Mouse (Mus musculus) MEL (cell line): ENCODE measurements around the gene Fbxl19. TPM values are rescaled to one million over a fixed set of nuclear protein-coding genes. Genes with fewer than 3 reads are reported as not detected.

Experiments
- DNase-seq: peaks from one replicate; pipeline ENCODE4 v3.0.0; 2011; ENCODE audit warnings: low read depth, low spot score
- H3K27ac ChIP-seq: 2 replicates; pipeline ENCODE4 v1.5.1; 2012; ENCODE audit warnings: low read depth, mild to moderate bottlenecking, control low read depth, low read length, moderate library complexity; ENCODE audit not compliant: control insufficient read depth
- H3K27me3 ChIP-seq, 2 experiments: fragments of 150-350 bp in 1 of 2; sonication (generic) in 1 of 2; 2 replicates each; pipeline ENCODE4 v1.6.1; 2012; ENCODE audit warnings: low read length in 2 of 2, mild to moderate bottlenecking in 2 of 2, improper control_type of control experiment in 1 of 2, moderate library complexity in 1 of 2; ENCODE audit not compliant: insufficient read depth in 2 of 2, control insufficient read depth in 1 of 2
- H3K36me3 ChIP-seq, 2 experiments: 2 replicates each; pipeline ENCODE4 v1.6.1; 2012 to 2014; ENCODE audit warnings: low read length in 2 of 2, improper control_type of control experiment in 1 of 2, inconsistent platforms in 1 of 2, mild to moderate bottlenecking in 1 of 2; ENCODE audit not compliant: insufficient read depth in 2 of 2, control insufficient read depth in 1 of 2
- H3K4me1 ChIP-seq, 2 experiments: fragments of 150-350 bp in 1 of 2; sonication (generic) in 1 of 2; 2 replicates each; pipeline ENCODE4 v1.6.1; 2012; ENCODE audit warnings: low read length in 2 of 2, improper control_type of control experiment in 1 of 2, mild to moderate bottlenecking in 1 of 2; ENCODE audit not compliant: insufficient read depth in 2 of 2, control insufficient read depth in 1 of 2
- H3K4me3 ChIP-seq, 2 experiments: fragments of 150-350 bp in 1 of 2; sonication (generic) in 1 of 2; 2 replicates each; pipeline ENCODE4 v1.5.1; 2012; ENCODE audit warnings: low read depth in 2 of 2, low read length in 2 of 2, mild to moderate bottlenecking in 2 of 2, moderate library complexity in 2 of 2, control low read depth in 1 of 2, improper control_type of control experiment in 1 of 2; ENCODE audit not compliant: control insufficient read depth in 1 of 2, insufficient read depth in 1 of 2
- H3K79me2 ChIP-seq: 2 replicates; pipeline ENCODE4 v1.6.1; 2012; ENCODE audit warnings: mild to moderate bottlenecking, low read length, moderate library complexity; ENCODE audit not compliant: control insufficient read depth, poor library complexity, insufficient read depth
- H3K9ac ChIP-seq: 2 replicates; pipeline ENCODE4 v1.6.1; 2012; ENCODE audit warnings: low read depth, mild to moderate bottlenecking, control low read depth, low read length, moderate library complexity; ENCODE audit not compliant: control insufficient read depth, poor library complexity, severe bottlenecking
- H3K9me3 ChIP-seq: fragments of 150-350 bp; sonication (generic); replicated peaks from 2 replicates; pipeline ENCODE4 v1.6.1; 2012; ENCODE audit warnings: mild to moderate bottlenecking, low read length, improper control_type of control experiment, moderate library complexity; ENCODE audit not compliant: insufficient read depth
- BHLHE40 ChIP-seq: IDR thresholded peaks from 2 replicates; pipeline ENCODE4 v1.6.1; 2012; ENCODE audit warnings: low read depth, mild to moderate bottlenecking, inconsistent platforms, low read length, improper control_type of control experiment, borderline replicate concordance
- CHD2 ChIP-seq: IDR thresholded peaks from 2 replicates; pipeline ENCODE4 v1.6.1; 2011; ENCODE audit warnings: low read length, improper control_type of control experiment
- CTCF ChIP-seq, 3 experiments: IDR thresholded peaks in 2 of 3; conservative IDR thresholded peaks in 1 of 3; 2 replicates each; pipeline ENCODE4 v1.5.1; 2011 to 2012; ENCODE audit warnings: low read length in 3 of 3, low read depth in 2 of 3, mild to moderate bottlenecking in 2 of 3, improper control_type of control experiment in 1 of 3, inconsistent platforms in 1 of 3, mixed read lengths in 1 of 3, moderate library complexity in 1 of 3; ENCODE audit not compliant: control insufficient read depth in 1 of 3, insufficient read depth in 1 of 3, poor library complexity in 1 of 3, severe bottlenecking in 1 of 3
- ELF1 ChIP-seq: IDR thresholded peaks from 2 replicates; pipeline ENCODE4 v1.6.1; 2014; ENCODE audit warnings: low read depth, mild to moderate bottlenecking, inconsistent platforms, low read length, improper control_type of control experiment, moderate library complexity
- GATA1 ChIP-seq: IDR thresholded peaks from 2 replicates; pipeline ENCODE4 v1.6.1; 2011; ENCODE audit warnings: low read depth, low read length, improper control_type of control experiment
- HCFC1 ChIP-seq: IDR thresholded peaks from 2 replicates; pipeline ENCODE4 v1.6.1; 2012; ENCODE audit warnings: low read depth, mild to moderate bottlenecking, inconsistent platforms, low read length, improper control_type of control experiment, moderate library complexity
- KAT2A ChIP-seq: conservative IDR thresholded peaks from 2 replicates; pipeline ENCODE4 v1.6.1; 2012; ENCODE audit warnings: low read depth, low read length, improper control_type of control experiment, inconsistent platforms
- MAFK ChIP-seq: IDR thresholded peaks from 2 replicates; pipeline ENCODE4 v1.6.1; 2011; ENCODE audit warnings: low read depth, mild to moderate bottlenecking, low read length, improper control_type of control experiment, borderline replicate concordance
- MAX ChIP-seq: IDR thresholded peaks from 2 replicates; pipeline ENCODE4 v1.6.1; 2011; ENCODE audit warnings: low read length, improper control_type of control experiment
- MAZ ChIP-seq: IDR thresholded peaks from 2 replicates; pipeline ENCODE4 v1.6.1; 2012; ENCODE audit warnings: low read depth, mild to moderate bottlenecking, inconsistent platforms, low read length, improper control_type of control experiment
- MEF2A ChIP-seq: IDR thresholded peaks from 2 replicates; pipeline ENCODE4 v1.6.1; 2014; ENCODE audit warnings: low read depth, mild to moderate bottlenecking, inconsistent platforms, low read length, improper control_type of control experiment; ENCODE audit not compliant: poor library complexity, insufficient replicate concordance, severe bottlenecking; ENCODE audit errors: extremely low read depth
- MXI1 ChIP-seq: IDR thresholded peaks from 2 replicates; pipeline ENCODE4 v1.6.1; 2011; ENCODE audit warnings: mild to moderate bottlenecking, low read depth, low read length, improper control_type of control experiment
- POLR2A ChIP-seq, 2 experiments: IDR thresholded peaks; 2 replicates each; pipeline ENCODE4 v1.6.1; 2011 to 2012; ENCODE audit warnings: low read length in 2 of 2, mild to moderate bottlenecking in 2 of 2, control low read depth in 1 of 2, improper control_type of control experiment in 1 of 2, low read depth in 1 of 2, moderate library complexity in 1 of 2; ENCODE audit not compliant: control insufficient read depth in 1 of 2, insufficient read depth in 1 of 2, poor library complexity in 1 of 2
- POLR2AphosphoS5 ChIP-seq: IDR thresholded peaks from 2 replicates; pipeline ENCODE4 v1.6.1; 2012; ENCODE audit warnings: low read depth, borderline replicate concordance, mild to moderate bottlenecking, inconsistent platforms, low read length, moderate library complexity, mixed read lengths
- RAD21 ChIP-seq: IDR thresholded peaks from 2 replicates; pipeline ENCODE4 v1.6.1; 2011; ENCODE audit warnings: mild to moderate bottlenecking, low read depth, low read length, improper control_type of control experiment
- RCOR1 ChIP-seq: IDR thresholded peaks from 2 replicates; pipeline ENCODE4 v1.6.1; 2012; ENCODE audit warnings: low read depth, mild to moderate bottlenecking, inconsistent platforms, low read length, improper control_type of control experiment
- SIN3A ChIP-seq: IDR thresholded peaks from 2 replicates; pipeline ENCODE4 v1.6.1; 2012; ENCODE audit warnings: low read length, improper control_type of control experiment, inconsistent platforms
- SMC3 ChIP-seq: IDR thresholded peaks from 2 replicates; pipeline ENCODE4 v1.6.1; 2011; ENCODE audit warnings: low read depth, low read length, improper control_type of control experiment
- USF2 ChIP-seq, 2 experiments: IDR thresholded peaks; 2 replicates each; pipeline ENCODE4 v1.6.1; 2011 to 2012; ENCODE audit warnings: improper control_type of control experiment in 2 of 2, low read length in 2 of 2, borderline replicate concordance in 1 of 2, inconsistent platforms in 1 of 2, low read depth in 1 of 2, mild to moderate bottlenecking in 1 of 2; ENCODE audit not compliant: insufficient read depth in 1 of 2
- ZC3H11A ChIP-seq: IDR thresholded peaks from 2 replicates; pipeline ENCODE4 v1.6.1; 2012; ENCODE audit warnings: low read depth, mild to moderate bottlenecking, inconsistent platforms, low read length, improper control_type of control experiment
- ZMIZ1 ChIP-seq: IDR thresholded peaks from 2 replicates; pipeline ENCODE4 v1.6.1; 2012; ENCODE audit warnings: low read depth, mild to moderate bottlenecking, inconsistent platforms, low read length, improper control_type of control experiment, moderate library complexity
- ZNF384 ChIP-seq: IDR thresholded peaks from 2 replicates; pipeline ENCODE4 v1.6.1; 2012; ENCODE audit warnings: low read depth, mild to moderate bottlenecking, inconsistent platforms, low read length, improper control_type of control experiment
- polyA plus RNA-seq, 2 experiments: library from polyadenylated mRNA; stranded (reverse) in 1 of 2; unstranded in 1 of 2; fragments of >175 nt in 1 of 2; fragments of >200 nt in 1 of 2; gene quantifications; 2 replicates each; pipeline versions ENCODE4 v1.2.1 to v1.2.4; 2012; ENCODE audit warnings: low replicate concordance in 2 of 2, low read depth in 1 of 2; ENCODE audit not compliant: insufficient read length in 2 of 2, insufficient read depth in 1 of 2, missing spikeins in 1 of 2
- total RNA-seq: library from RNA; depleted of rRNA; stranded (reverse); fragments of 300-350 nt; gene quantifications from 2 replicates; pipeline ENCODE4 v1.2.3, GENCODE M21; 2012

Fbxl19 gene
- total and polyA plus RNA-seq, 3 experiments = 46.7 to 58.3 TPM; not detected in 1

DNA sequence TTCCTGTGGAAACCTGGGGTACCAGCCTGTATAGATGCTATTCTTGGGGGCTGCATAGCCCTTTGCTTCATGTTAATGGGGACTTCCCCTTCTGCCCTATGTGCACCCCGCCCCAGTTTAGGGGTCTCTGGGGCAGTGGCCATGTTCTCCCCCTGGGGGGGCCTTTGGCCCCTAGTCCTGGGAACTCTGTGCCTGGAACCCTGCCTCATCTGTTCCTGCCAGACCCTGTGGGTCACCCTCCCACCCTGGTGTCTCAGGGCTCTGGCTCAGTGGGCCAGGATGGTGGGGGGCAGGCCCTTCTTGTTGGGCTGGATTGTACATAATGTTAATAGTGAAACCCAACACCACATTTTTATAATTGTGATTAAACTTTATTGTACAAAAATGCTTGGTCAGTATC is 55.4 kb downstream of the Fbxl19 start:
- no peak overlapping the region for H3K27ac ChIP-seq
- no peak overlapping the region for H3K9ac ChIP-seq
- TF ChIP-seq ZC3H11A = no peak
- no peak for TF ChIP-seq BHLHE40
- no peak for TF ChIP-seq SIN3A
- TF ChIP-seq RCOR1 = no peak
- no peak for TF ChIP-seq HCFC1
- TF ChIP-seq MEF2A = no peak
- no peak for TF ChIP-seq GATA1
- no peak for TF ChIP-seq MAX
- TF ChIP-seq ZMIZ1 = no peak
- H3K36me3 ChIP-seq = peaks cover 4% of the 10 kb centered on the region in 2 experiments; a peak in 2 of 4 replicates
- no peaks in the 10 kb centered on the region for H3K9me3 ChIP-seq
- H3K4me1 ChIP-seq = peaks cover 0 to 7% of the 10 kb centered on the region in 2 experiments; a peak in 3 of 4 replicates
- H3K27me3 ChIP-seq = no peaks in the 10 kb centered on the region
- no peak for DNase-seq
- no peaks in the 10 kb centered on the region for H3K79me2 ChIP-seq
- H3K4me3 ChIP-seq = no peak overlapping the region

DNA sequence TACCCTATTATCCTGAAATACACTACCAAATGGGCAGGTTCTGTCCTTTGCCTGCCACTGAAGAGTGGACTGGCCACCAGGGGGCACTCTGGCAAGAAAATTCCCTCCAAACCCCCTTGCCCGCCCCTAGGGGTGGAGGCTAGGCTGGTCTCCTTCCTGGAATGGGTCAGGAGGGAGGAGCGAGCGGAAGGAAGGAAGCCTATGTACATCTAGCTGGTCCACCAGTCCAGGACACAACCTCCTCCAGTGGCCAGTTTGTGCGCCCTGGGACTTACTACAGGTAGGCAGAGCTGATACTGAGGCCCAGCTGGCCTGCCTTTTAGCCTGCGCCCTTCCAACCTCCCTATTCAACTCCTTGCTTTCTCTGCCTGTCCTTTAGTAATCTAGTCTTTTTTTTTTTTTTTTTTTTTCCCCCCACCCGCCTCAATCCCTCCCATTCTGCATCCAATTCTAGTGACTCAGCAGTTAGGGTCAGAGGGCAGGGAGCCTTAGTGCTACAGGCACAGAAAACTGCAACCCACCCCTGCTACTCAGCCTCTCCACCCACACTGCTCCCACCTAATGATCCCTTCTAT is 56.2 kb downstream of the Fbxl19 start, which contains the start of gene Hsd3b7:
TSS of gene Hsd3b7 (plus strand) at position 170 of the 575 bp plus-strand sequence.
- no peak within 1 kb of the TSS for H3K27ac ChIP-seq
- H3K9me3 ChIP-seq = no peaks in the 10 kb centered on the region
- no peak within 1 kb of the TSS for H3K9ac ChIP-seq
- peaks cover 0 to 9% of the 10 kb centered on the region in 2 experiments; a peak in 3 of 4 replicates for H3K36me3 ChIP-seq
- H3K79me2 ChIP-seq = no peaks in the 10 kb centered on the region; the same call in 1 of the 2 replicates
- H3K4me3 ChIP-seq = no peak within 1 kb of the TSS
- DNase-seq = peak; percentile 80
- no peak for TF ChIP-seq ELF1
- TF ChIP-seq POLR2AphosphoS5 = no peak
- no peak for TF ChIP-seq MAFK
- peak; percentile 91 to 93 (median 92) for TF ChIP-seq CTCF (IDR thresholded peaks at IDR 0.05 in 2 of 3, conservative IDR thresholded peaks at IDR 0.05 in 1 of 3; ENCODE audit: control insufficient read depth in 1 of 3, insufficient read depth in 1 of 3, low read depth in 2 of 3, low read length in 3 of 3, poor library complexity in 1 of 3, severe bottlenecking in 1 of 3)
- 0 out of 2 replicates have a peak, but pooled peaks have one; percentile 4 for TF ChIP-seq ZNF384
- TF ChIP-seq RAD21 = peak; percentile 58
- TF ChIP-seq MAZ = peak; percentile 53; the same call in 1 of the 2 replicates
- no peak for TF ChIP-seq USF2 (IDR thresholded peaks at IDR 0.05; ENCODE audit: borderline replicate concordance in 1 of 2, insufficient read depth in 1 of 2, low read depth in 1 of 2, low read length in 2 of 2)
- TF ChIP-seq POLR2A (IDR thresholded peaks at IDR 0.05; ENCODE audit: control insufficient read depth in 1 of 2, insufficient read depth in 1 of 2, low read depth in 1 of 2, low read length in 2 of 2, poor library complexity in 1 of 2) = 0 out of 4 replicates have a peak, but pooled peaks of 1 of the 2 experiments have one; percentile 17
- no peak for TF ChIP-seq MXI1
- peak; percentile 88 for TF ChIP-seq SMC3
- TF ChIP-seq KAT2A = no peak
- TF ChIP-seq CHD2 = no peak
- peak; percentile 50 for TF ChIP-seq ZC3H11A
- H3K4me1 ChIP-seq = peaks cover 5 to 14% of the 10 kb centered on the region in 2 experiments
- H3K27me3 ChIP-seq = no peaks in the 10 kb centered on the region
